Mouse (Mus musculus): ENCODE measurements around the gene Gm10945. TPM values are rescaled to one million over a fixed set of nuclear protein-coding genes. Genes with fewer than 3 reads are reported as not detected.

Gm10945 gene
- polyA plus RNA-seq (2012; rRNA removed; ENCODE audit: low replicate concordance) = not detected in 2 replicates

GRCm38 (mm10) chr10:6761287-6761811 lies at the start of gene Gm10945:
TSS of gene Gm10945 (minus strand) at chr10:6761761.

GRCm38 (mm10) chr10:6758206-6758605 lies 3.4 kb downstream of the Gm10945 start, which contains the start of gene Oprm1:
TSS of gene Oprm1 (plus strand) at chr10:6758506.

Other genes starting within 250 kb of the Gm10945 start
- not detected in 2 replicates for gene Oprm1, start 3.3 kb downstream of the Gm10945 start, polyA plus RNA-seq (2012; rRNA removed; ENCODE audit: low replicate concordance)

Measured in mammary gland, adult 2 months (tissue).